Mouse (Mus musculus) neural tube, embryonic 11.5 days (tissue): Measurements from ENCODE around the gene Cdc6. TPM values are rescaled to one million over a fixed set of nuclear protein-coding genes. Genes with fewer than 3 reads are reported as not detected.

Source experiments
- ATAC-seq: fragments of 200-750 bp; cut with Nextera tagmentation; 2 replicates; pipeline ENCODE4 v1.8.0; 2017; ENCODE audit warnings: moderate number of reproducible peaks, mild to moderate bottlenecking, moderate TSS enrichment, moderate library complexity; ENCODE audit not compliant: insufficient read depth, low FRiP score, low TSS enrichment
- DNase-seq: peaks from one replicate; pipeline ENCODE4 v3.0.0-alpha.2; 2015; ENCODE audit warnings: low spot score
- H3K27ac ChIP-seq: fragments of 300-500 bp; sonication (generic); 2 replicates; pipeline ENCODE4 v1.5.1; 2014; ENCODE audit warnings: low read depth, mild to moderate bottlenecking, low read length
- H3K27me3 ChIP-seq: fragments of 300-500 bp; sonication (generic); 2 replicates; pipeline ENCODE4 v1.6.1; 2014; ENCODE audit warnings: mild to moderate bottlenecking, low read length, mixed read lengths; ENCODE audit not compliant: control insufficient read depth, insufficient read depth
- H3K36me3 ChIP-seq: fragments of 300-500 bp; sonication (generic); 2 replicates; pipeline ENCODE4 v1.6.1; 2014; ENCODE audit warnings: mild to moderate bottlenecking, low read length, moderate library complexity, mixed read lengths; ENCODE audit not compliant: control insufficient read depth, insufficient read depth
- H3K4me1 ChIP-seq: fragments of 300-500 bp; sonication (generic); 2 replicates; pipeline ENCODE4 v1.6.1; 2014; ENCODE audit warnings: low read length, mixed read lengths; ENCODE audit not compliant: control insufficient read depth, insufficient read depth
- H3K4me2 ChIP-seq: fragments of 300-500 bp; sonication (generic); 2 replicates; pipeline ENCODE4 v1.6.1; 2014; ENCODE audit warnings: low read depth, mild to moderate bottlenecking, moderate library complexity
- H3K4me3 ChIP-seq: fragments of 300-500 bp; sonication (generic); 2 replicates; pipeline ENCODE4 v1.5.1; 2014; ENCODE audit warnings: low read depth, low read length
- H3K9ac ChIP-seq: fragments of 300-500 bp; sonication (generic); 2 replicates; pipeline ENCODE4 v1.6.1; 2014; ENCODE audit warnings: mild to moderate bottlenecking, low read length
- H3K9me3 ChIP-seq: fragments of 300-500 bp; sonication (generic); 2 replicates; pipeline ENCODE4 v1.6.1; 2016; ENCODE audit warnings: low read length; ENCODE audit not compliant: control insufficient read depth
- WGBS: fragments of 180-500 bp; shearing (Covaris S2); extraction: QIAGEN DNeasy Blood & Tissue Kit; methylation state at CpG from one replicate; pipeline ENCODE4 v1.1.7; 2014; 5-methylcytosine and 5-hydroxymethylcytosine counted together
- polyA plus RNA-seq: library from polyadenylated mRNA; unstranded; fragments of >200 nt; fragmentation: Nextera tagmentation; extraction: Ambion mirVana; gene quantifications from 2 replicates; pipeline ENCODE4 v1.2.1, GENCODE M21; 2014

Gene Cdc6
- polyA plus RNA-seq, 1 experiment from 2014 or later: 44.4 TPM

DNA sequence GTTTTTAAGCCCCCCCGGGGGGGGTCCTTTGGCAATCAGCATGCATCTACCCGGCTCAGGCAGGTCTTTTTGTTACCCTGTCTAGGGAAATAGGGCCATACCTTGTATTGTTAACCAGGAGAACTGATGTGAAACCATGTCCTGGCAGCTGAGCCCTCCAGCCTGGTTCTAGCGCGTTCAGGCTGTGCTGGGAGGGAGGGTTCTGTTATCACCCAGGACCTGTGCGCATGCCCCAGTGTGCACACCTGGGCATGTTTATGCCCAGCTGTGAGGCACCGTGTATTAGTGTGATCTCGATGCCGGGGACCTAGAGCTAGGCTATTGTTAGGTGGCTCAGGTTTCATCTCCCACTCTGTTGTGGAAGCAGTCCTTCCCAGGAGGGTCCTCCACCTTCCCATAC is 54.2 kb downstream of the Cdc6 start:
- ATAC-seq (no peak), DNase-seq (no peak)
- Histone ChIP-seq H3K9ac (peak overlapping the region; percentile 84), H3K36me3 (no peaks in the 10 kb centered on the region), H3K27ac (peak overlapping the region; percentile 96), H3K9me3 (no peaks in the 10 kb centered on the region), H3K4me1 (peaks cover 66% of the 10 kb centered on the region), H3K4me2 (peak overlapping the region; percentile 98), H3K27me3 (no peaks in the 10 kb centered on the region), H3K4me3 (peak overlapping the region; percentile 91)
- WGBS: 4% methylated on average over 8 of the region's 8 CpGs

DNA sequence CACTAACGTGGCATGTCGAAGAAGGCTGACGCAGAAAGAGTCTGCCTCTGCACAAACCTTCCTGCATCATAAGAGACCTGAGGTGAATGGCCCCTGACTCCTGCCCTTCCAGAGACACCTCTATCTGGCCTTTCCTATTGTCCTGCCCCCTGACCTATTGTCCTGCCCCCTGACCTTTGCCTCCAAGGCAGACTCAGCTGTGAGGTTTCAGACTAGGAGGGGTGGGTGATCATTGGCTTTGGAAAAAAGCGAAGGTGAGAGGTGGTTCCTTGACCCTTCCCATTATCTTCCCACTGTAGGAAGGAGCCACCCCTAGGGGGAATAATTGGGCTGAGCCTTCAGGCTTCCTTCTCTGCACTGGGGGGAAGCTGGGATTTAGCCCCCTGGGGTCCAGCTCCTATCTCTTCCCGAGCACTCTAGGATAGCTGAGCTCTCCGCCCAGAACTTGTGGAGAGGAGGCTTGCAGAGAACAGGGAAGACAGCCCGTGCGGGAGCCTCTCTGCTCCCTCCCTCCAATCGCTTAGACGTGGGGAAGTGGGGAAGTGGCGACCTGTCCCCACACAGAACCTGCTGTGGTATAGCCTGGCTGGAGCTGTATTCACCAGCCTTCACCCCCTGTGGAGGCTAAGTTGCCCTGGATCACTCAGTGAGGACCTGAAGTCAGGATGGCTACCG is 55.0 kb downstream of the Cdc6 start:
- Histone ChIP-seq H3K9me3 (no peaks in the 10 kb centered on the region), H3K27me3 (no peaks in the 10 kb centered on the region), H3K4me2 (peak overlapping the region; percentile 98), H3K4me3 (peak overlapping the region; percentile 91), H3K9ac (peak overlapping the region; percentile 84), H3K36me3 (no peaks in the 10 kb centered on the region), H3K4me1 (peaks cover 74% of the 10 kb centered on the region), H3K27ac (peak overlapping the region; percentile 96)
- DNase-seq (no peak), ATAC-seq (no peak)
- WGBS: 3% methylated on average over 12 of the region's 12 CpGs

DNA sequence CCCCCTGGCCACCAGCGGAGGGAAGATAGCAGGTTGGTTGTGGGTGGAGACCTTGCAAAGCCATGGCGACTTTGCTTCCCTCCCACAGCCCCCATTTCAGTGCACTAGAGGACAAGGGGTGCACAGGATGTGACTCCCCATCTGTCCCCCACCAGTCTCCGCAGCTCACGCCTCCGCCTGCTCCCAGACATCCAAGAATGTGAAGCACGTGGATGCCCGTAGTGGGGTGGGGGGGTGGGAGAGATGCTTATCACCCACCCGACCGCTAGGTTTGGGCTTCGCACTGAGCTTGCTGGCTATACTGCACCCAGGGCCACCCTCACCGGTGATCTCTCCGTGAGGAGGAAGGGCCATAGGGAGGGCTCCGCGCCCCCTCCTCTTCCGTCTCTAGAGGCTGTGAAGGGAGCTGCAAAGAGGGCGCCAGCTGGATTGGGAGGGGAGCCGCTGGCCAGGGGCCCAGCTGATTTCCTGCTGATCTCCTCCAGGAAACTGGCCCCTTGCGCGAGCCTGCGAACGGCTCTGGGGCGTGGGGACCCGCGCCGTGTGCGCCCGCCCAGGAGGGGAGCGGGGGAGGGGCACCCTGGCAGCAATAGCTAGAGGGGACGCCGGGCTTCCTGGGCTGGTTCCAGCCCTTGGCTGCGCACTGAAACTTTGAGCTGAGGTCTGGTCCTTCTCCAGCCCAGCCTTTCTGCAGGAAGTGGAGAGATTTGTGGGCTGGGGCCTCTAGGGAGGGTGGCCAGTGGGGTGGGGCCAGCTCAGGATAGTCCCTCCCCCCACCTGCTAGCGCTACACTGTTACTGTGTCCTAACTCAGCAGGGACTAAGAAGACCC is 55.8 kb downstream of the Cdc6 start:
- Histone ChIP-seq H3K9me3 (no peaks in the 10 kb centered on the region), H3K36me3 (no peaks in the 10 kb centered on the region), H3K4me2 (peak overlapping the region; percentile 98), H3K27ac (peak overlapping the region; percentile 96), H3K4me1 (peaks cover 82% of the 10 kb centered on the region), H3K9ac (peak overlapping the region; percentile 84), H3K4me3 (peak overlapping the region; percentile 91), H3K27me3 (no peaks in the 10 kb centered on the region)
- WGBS: 1% methylated on average over 31 of the region's 32 CpGs
- DNase-seq (peak; percentile 70), ATAC-seq (peak; percentile 24)

DNA sequence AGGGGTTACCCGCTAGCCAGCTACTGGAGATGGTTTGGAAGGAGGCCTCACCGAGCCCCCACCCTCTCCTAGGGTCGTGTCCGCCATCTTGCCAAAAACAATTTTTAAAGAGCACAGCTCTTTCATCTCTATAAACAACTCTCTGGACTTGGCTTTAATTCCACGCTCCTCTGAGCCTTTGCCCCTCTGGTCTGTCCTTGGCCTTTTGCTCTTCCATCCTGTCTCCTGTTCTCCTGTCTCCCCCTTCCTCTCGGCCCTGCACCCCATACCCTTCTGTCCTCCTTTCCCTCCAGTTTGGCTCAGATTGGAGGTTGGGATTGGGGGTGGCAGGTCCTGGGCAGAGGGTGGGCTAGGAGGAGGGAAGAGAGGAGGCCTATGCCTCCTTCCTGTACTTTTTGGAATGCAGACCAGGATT is 56.6 kb downstream of the Cdc6 start:
- WGBS: 6% methylated on average over 6 of the region's 6 CpGs
- H3K36me3 ChIP-seq: no peaks in the 10 kb centered on the region
- H3K4me3 ChIP-seq: peak overlapping the region; percentile 91
- H3K27me3 ChIP-seq: no peaks in the 10 kb centered on the region
- peak; percentile 60 for DNase-seq
- peak overlapping the region; percentile 98 for H3K4me2 ChIP-seq
- peak overlapping the region; percentile 96 for H3K27ac ChIP-seq
- peak overlapping the region; percentile 84 for H3K9ac ChIP-seq
- H3K4me1 ChIP-seq: peaks cover 77% of the 10 kb centered on the region
- no peaks in the 10 kb centered on the region for H3K9me3 ChIP-seq
- ATAC-seq: no peak

DNA sequence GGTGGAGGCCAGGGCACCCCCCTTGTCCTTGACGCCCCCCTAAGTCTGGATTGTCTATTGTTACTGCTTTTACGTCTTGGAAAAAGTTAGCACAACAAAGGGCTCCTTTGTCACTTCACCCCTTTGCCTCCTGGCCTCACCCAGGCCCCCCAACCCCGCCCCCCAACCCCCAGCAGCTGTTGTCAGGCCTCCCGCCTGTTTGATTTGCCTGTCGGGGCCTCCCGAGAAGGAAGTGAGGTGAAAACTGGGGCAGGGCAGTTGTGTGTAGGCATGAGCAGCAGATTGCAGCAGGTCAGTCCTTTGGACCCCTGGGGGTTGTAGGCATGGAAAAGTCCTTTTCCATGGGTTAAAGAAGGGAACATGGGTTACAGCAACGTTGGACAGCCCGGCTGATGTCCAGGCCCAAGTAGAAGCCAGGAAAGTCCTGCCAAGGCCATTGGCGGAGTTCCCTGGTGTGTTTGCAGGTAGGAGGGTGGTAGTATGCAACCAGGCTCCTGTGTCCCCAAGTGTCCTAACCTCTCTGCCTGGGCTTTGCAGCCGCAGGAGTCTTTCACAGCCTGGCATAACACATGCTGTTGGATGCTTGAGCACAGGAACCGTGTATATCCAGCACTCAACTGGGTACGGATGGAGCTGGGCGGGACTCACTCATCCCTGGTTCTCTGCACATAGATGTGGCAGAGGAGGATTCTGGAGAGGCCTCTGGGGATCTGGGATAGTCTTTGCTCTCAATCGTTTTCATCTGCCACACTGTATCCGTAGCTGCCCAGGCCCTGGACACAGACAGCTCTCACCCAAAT is 57.2 kb downstream of the Cdc6 start:
- Histone ChIP-seq H3K27ac (peak overlapping the region; percentile 96), H3K4me2 (peak overlapping the region; percentile 98), H3K9ac (peak overlapping the region; percentile 84), H3K27me3 (no peaks in the 10 kb centered on the region), H3K4me3 (peak overlapping the region; percentile 91), H3K36me3 (0 out of 2 replicates have a peak, but pooled peaks cover 1% of the 10 kb centered on the region), H3K4me1 (peaks cover 76% of the 10 kb centered on the region), H3K9me3 (no peaks in the 10 kb centered on the region)
- DNase-seq (peak; percentile 66), ATAC-seq (no peak)
- WGBS: 8% methylated on average over 15 of the region's 15 CpGs

DNA sequence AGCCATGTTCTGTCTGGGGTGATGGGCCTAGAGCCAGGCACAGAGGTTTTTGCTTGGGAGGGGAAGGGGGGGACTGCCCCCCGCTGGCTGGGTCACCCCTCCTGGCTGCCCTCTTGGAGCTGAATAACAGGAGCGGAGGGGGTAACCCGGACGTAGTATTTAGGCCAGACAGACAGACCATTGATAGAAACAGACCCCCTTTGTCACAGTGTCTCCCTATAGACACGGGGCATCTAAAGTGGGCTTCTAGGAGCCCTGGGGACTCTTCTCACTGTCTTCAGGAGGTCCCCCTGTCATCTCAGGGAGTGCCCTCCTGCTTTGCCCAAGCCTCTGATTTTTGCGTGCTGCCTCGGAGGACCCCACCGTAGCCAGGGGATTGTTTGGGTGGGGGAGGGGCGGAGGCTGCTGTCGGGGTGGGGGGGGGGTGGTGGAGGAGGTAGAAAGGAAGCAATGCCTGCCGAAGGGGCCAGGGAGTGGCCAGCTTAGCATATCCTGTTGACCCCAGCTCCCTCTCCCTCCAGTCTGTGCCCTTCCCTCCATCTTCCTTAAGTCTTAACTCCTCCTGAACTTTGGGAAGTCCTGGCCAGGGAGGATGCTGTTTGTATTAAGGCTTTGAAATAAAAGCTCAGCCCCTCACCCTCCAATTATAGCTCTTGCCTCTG is 57.9 kb downstream of the Cdc6 start:
- WGBS: 1% methylated on average over 11 of the region's 11 CpGs
- DNase-seq: peak; percentile 52
- H3K9me3 ChIP-seq: no peaks in the 10 kb centered on the region
- H3K36me3 ChIP-seq: peaks cover 7% of the 10 kb centered on the region
- H3K4me1 ChIP-seq: peaks cover 83% of the 10 kb centered on the region
- H3K27ac ChIP-seq: peak overlapping the region; percentile 96
- no peak for ATAC-seq
- peak overlapping the region; percentile 91 for H3K4me3 ChIP-seq
- peak overlapping the region; percentile 84 for H3K9ac ChIP-seq
- H3K4me2 ChIP-seq: peak overlapping the region; percentile 98
- H3K27me3 ChIP-seq: no peaks in the 10 kb centered on the region

DNA sequence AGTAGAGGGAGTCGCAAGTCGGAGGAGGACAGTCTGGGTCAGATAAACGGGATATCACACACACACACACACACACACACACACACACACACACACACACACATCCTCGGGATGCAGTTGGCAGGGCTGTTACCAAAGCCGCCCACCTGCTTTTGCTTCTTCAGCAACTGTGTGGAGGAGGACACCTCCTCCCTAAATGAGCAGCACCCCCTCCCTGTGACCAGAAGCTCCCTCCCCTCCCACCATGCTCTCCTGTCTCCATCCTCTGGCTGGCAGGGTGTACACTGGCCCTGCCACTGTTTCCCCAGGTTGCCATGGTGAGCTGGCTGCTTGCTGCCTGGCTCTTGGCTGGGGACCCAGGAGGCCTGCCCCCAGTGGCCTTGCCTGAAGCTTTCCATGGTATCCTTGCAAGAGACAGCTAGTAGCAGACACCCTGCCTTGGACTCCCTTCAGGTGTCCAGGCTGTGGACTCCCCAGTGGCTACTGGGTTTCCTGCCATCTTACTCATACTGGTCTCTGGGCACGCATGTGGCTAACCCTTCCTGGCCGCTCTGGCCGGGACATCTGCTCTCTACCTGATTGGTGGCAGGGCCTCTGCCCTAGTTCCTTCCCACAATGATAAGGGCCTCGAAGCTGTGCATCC is 59.0 kb downstream of the Cdc6 start:
- 16% methylated on average over 8 of the region's 9 CpGs for WGBS
- no peaks in the 10 kb centered on the region for H3K27me3 ChIP-seq
- no peaks in the 10 kb centered on the region for H3K9me3 ChIP-seq
- H3K36me3 ChIP-seq: peaks cover 13% of the 10 kb centered on the region
- peak overlapping the region; percentile 14; the same call in 1 of the 2 replicates for H3K9ac ChIP-seq
- ATAC-seq (no peak), DNase-seq (peak; percentile 77)
- peak overlapping the region; percentile 91 for H3K4me3 ChIP-seq
- peak overlapping the region; percentile 98 for H3K4me2 ChIP-seq
- peak overlapping the region; percentile 96 for H3K27ac ChIP-seq
- peaks cover 88% of the 10 kb centered on the region for H3K4me1 ChIP-seq

DNA sequence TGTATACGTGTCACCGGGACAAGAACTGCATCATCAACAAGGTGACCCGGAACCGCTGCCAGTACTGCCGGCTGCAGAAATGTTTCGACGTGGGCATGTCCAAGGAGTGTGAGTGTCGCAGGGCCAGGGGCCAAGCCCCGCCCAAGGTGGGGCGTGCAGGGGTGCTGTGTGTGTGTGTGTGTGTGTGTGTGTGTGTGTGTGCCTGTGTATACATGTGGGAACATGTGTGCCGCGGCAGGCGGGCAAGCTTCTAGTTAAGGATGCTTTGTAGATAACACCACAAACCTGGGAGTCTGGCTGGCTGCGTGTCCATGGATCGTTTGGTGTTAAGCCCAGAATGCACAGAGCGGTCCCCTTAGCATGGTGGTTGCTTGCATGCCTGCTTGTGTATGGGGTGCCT is 60.5 kb downstream of the Cdc6 start:
- DNase-seq (no peak), ATAC-seq (no peak)
- H3K27me3 ChIP-seq: no peaks in the 10 kb centered on the region
- WGBS: 42% methylated on average over 16 of the region's 16 CpGs
- H3K9ac ChIP-seq: peak overlapping the region; percentile 46
- peaks cover 77% of the 10 kb centered on the region for H3K4me1 ChIP-seq
- H3K27ac ChIP-seq: peak overlapping the region; percentile 96
- peak overlapping the region; percentile 98 for H3K4me2 ChIP-seq
- H3K9me3 ChIP-seq: no peaks in the 10 kb centered on the region
- H3K36me3 ChIP-seq: peaks cover 22% of the 10 kb centered on the region
- peak overlapping the region; percentile 91 for H3K4me3 ChIP-seq
